Mouse (Mus musculus): ENCODE measurements around the gene Cmc2. TPM values are rescaled to one million over a fixed set of nuclear protein-coding genes. Genes with fewer than 3 reads are reported as not detected.

Gene Cmc2
- total RNA-seq (2022): 10 to 100 TPM; 12.9 to 18.6 (median 16.0) TPM

- DNase-seq (ENCODE audit: low spot score in 2 of 2): peak; percentile 86 to 88
Observed at GRCm38 (mm10) chr8:116921337-116922059, at the start of gene Cmc2, which contains the start of gene Cenpn. Cmc2 (minus strand) TSS chr8:116921455. Cenpn (plus strand) TSS chr8:116921730.

- DNase-seq (ENCODE audit: low spot score in 2 of 2): no peak
Observed at GRCm38 (mm10) chr8:116969531-116969930, 48.3 kb upstream of the Cmc2 start.

GRCm38 (mm10) chr8:116954415-116954814, 33.2 kb upstream of the Cmc2 start:
- DNase-seq (ENCODE audit: low spot score in 2 of 2): peak; percentile 53 to 95

- DNase-seq (ENCODE audit: low spot score in 2 of 2): no peak
Observed at GRCm38 (mm10) chr8:116952428-116952827, 31.2 kb upstream of the Cmc2 start.

GRCm38 (mm10) chr8:116951778-116952177, 30.5 kb upstream of the Cmc2 start:
- no peak for DNase-seq (ENCODE audit: low spot score in 2 of 2)

- DNase-seq (ENCODE audit: low spot score in 2 of 2): no peak
Observed at GRCm38 (mm10) chr8:116951369-116951768, 30.1 kb upstream of the Cmc2 start.

- no peak for DNase-seq (ENCODE audit: low spot score in 2 of 2)
Observed at GRCm38 (mm10) chr8:116947589-116947988, 26.3 kb upstream of the Cmc2 start.

GRCm38 (mm10) chr8:116946851-116947250, 25.6 kb upstream of the Cmc2 start:
- no peak for DNase-seq (ENCODE audit: low spot score in 2 of 2)

- DNase-seq (ENCODE audit: low spot score in 2 of 2): peak; percentile 39 to 72
Observed at GRCm38 (mm10) chr8:116946268-116946838, 25.1 kb upstream of the Cmc2 start.

- no peak for DNase-seq (ENCODE audit: low spot score in 2 of 2)
Observed at GRCm38 (mm10) chr8:116945169-116945910, 24.1 kb upstream of the Cmc2 start.

- DNase-seq (ENCODE audit: low spot score in 2 of 2): no peak
Observed at GRCm38 (mm10) chr8:116944385-116944696, 23.1 kb upstream of the Cmc2 start.

- DNase-seq (ENCODE audit: low spot score in 2 of 2): peak in 1 of 2 experiments; percentile 41
Observed at GRCm38 (mm10) chr8:116943555-116944384, 22.5 kb upstream of the Cmc2 start.

- DNase-seq (ENCODE audit: low spot score in 2 of 2): peak; percentile 51 to 85
Observed at GRCm38 (mm10) chr8:116943161-116943554, 21.9 kb upstream of the Cmc2 start, which contains the start of gene Atmin. Atmin (plus strand) TSS chr8:116943393.

- no peak for DNase-seq (ENCODE audit: low spot score in 2 of 2)
Observed at GRCm38 (mm10) chr8:116942284-116943058, 21.2 kb upstream of the Cmc2 start.

GRCm38 (mm10) chr8:116935506-116935905, 14.3 kb upstream of the Cmc2 start:
- no peak for DNase-seq (ENCODE audit: low spot score in 2 of 2)

- no peak for DNase-seq (ENCODE audit: low spot score in 2 of 2)
Observed at GRCm38 (mm10) chr8:116934976-116935375, 13.7 kb upstream of the Cmc2 start.

GRCm38 (mm10) chr8:116928588-116928987, 7.3 kb upstream of the Cmc2 start:
- no peak for DNase-seq (ENCODE audit: low spot score in 2 of 2)

GRCm38 (mm10) chr8:116927880-116928279, 6.6 kb upstream of the Cmc2 start:
- no peak for DNase-seq (ENCODE audit: low spot score in 2 of 2)

- DNase-seq (ENCODE audit: low spot score in 2 of 2): no peak
Observed at GRCm38 (mm10) chr8:116923526-116923925, 2.3 kb upstream of the Cmc2 start.

GRCm38 (mm10) chr8:116922060-116922757, 954 bp upstream of the Cmc2 start:
- no peak for DNase-seq (ENCODE audit: low spot score in 2 of 2)

Data from left cerebral cortex, adult 8-10 months (tissue).